Mouse (Mus musculus): Measurements from ENCODE around the gene Btbd9. TPM values are rescaled to one million over a fixed set of nuclear protein-coding genes. Genes with fewer than 3 reads are reported as not detected.

Gene Btbd9
- polyA plus RNA-seq, 1 experiment from 2014 or later = 59.7 TPM

DNA sequence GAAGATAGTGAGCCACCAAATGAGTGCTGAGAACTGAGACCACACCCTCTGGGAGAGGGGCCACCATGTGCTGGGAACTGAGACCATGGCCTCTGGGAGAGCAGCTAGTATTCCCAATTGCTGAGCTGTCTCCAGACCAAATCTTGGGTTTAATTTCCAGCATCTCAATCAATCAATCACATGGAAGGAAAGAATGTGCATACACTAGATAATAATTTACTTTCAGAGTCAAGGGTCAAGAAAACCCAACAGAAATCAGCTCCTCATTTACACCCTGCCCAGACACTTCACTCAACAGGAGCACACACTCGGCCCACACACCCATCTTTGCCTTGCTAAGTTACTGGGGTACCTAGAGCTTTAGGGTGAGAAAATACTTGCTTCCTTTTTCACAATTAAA is 220.9 kb downstream of the Btbd9 start:
- WGBS = 77% methylated on average over 1 of the region's 1 CpGs

GRCm38 (mm10) chr17:30354381-30354780 is 221.9 kb downstream of the Btbd9 start:
- Histone ChIP-seq H3K4me2 (no peak overlapping the region), H3K36me3 (ENCODE audit: control insufficient read depth, insufficient read depth, low read length) (no peaks in the 10 kb centered on the region), H3K4me3 (ENCODE audit: low read depth, low read length) (no peak overlapping the region), H3K9me3 (ENCODE audit: control insufficient read depth, low read length) (no peaks in the 10 kb centered on the region), H3K4me1 (ENCODE audit: control insufficient read depth, insufficient read depth, low read length) (0 out of 2 replicates have a peak, but pooled peaks cover under 1% of the 10 kb centered on the region), H3K27ac (ENCODE audit: low read depth, low read length) (no peak overlapping the region), H3K27me3 (ENCODE audit: control insufficient read depth, insufficient read depth, low read length) (no peaks in the 10 kb centered on the region), H3K9ac (ENCODE audit: low read length) (no peak overlapping the region)
- WGBS = 94% methylated on average over 5 of the region's 5 CpGs
- ATAC-seq (ENCODE audit: low FRiP score) (no peak), DNase-seq (ENCODE audit: low spot score, missing footprints) (no peak)

More for the DNA sequence above, 220.9 kb downstream of the Btbd9 start:
- no peaks in the 10 kb centered on the region for H3K36me3 ChIP-seq (ENCODE audit: control insufficient read depth, insufficient read depth, low read length)
- 0 out of 2 replicates have a peak, but pooled peaks cover 2% of the 10 kb centered on the region for H3K4me1 ChIP-seq (ENCODE audit: control insufficient read depth, insufficient read depth, low read length)
- no peak overlapping the region for H3K9ac ChIP-seq (ENCODE audit: low read length)
- H3K27me3 ChIP-seq (ENCODE audit: control insufficient read depth, insufficient read depth, low read length) = no peaks in the 10 kb centered on the region
- H3K9me3 ChIP-seq (ENCODE audit: control insufficient read depth, low read length) = no peaks in the 10 kb centered on the region
- no peak overlapping the region for H3K4me2 ChIP-seq
- H3K4me3 ChIP-seq (ENCODE audit: low read depth, low read length) = no peak overlapping the region
- ATAC-seq (ENCODE audit: low FRiP score) (no peak), DNase-seq (ENCODE audit: low spot score, missing footprints) (no peak)
- H3K27ac ChIP-seq (ENCODE audit: low read depth, low read length) = no peak overlapping the region

- no peak for ATAC-seq (ENCODE audit: low FRiP score)
- Histone ChIP-seq H3K4me2 (no peak overlapping the region), H3K27me3 (ENCODE audit: control insufficient read depth, insufficient read depth, low read length) (no peaks in the 10 kb centered on the region), H3K9ac (ENCODE audit: low read length) (no peak overlapping the region), H3K4me1 (ENCODE audit: control insufficient read depth, insufficient read depth, low read length) (peaks cover 14% of the 10 kb centered on the region), H3K27ac (ENCODE audit: low read depth, low read length) (peak overlapping the region; percentile 69; the same call in 1 of the 2 replicates), H3K36me3 (ENCODE audit: control insufficient read depth, insufficient read depth, low read length) (no peaks in the 10 kb centered on the region), H3K9me3 (ENCODE audit: control insufficient read depth, low read length) (no peaks in the 10 kb centered on the region), H3K4me3 (ENCODE audit: low read depth, low read length) (no peak overlapping the region)
- 70% methylated on average over 2 of the region's 2 CpGs for WGBS
- peak; percentile 79 for DNase-seq (ENCODE audit: low spot score, missing footprints)
These were observed 228.3 kb downstream of the Btbd9 start for GRCm38 (mm10) chr17:30348031-30348430.

- peaks cover 14% of the 10 kb centered on the region for H3K4me1 ChIP-seq (ENCODE audit: control insufficient read depth, insufficient read depth, low read length)
- DNase-seq (ENCODE audit: low spot score, missing footprints) (peak; percentile 86), ATAC-seq (ENCODE audit: low FRiP score) (peak; percentile 38; the same call in 1 of the 2 replicates)
- no peaks in the 10 kb centered on the region for H3K9me3 ChIP-seq (ENCODE audit: control insufficient read depth, low read length)
- no peaks in the 10 kb centered on the region for H3K27me3 ChIP-seq (ENCODE audit: control insufficient read depth, insufficient read depth, low read length)
- WGBS = 35% methylated on average over 10 of the region's 10 CpGs
- H3K27ac ChIP-seq (ENCODE audit: low read depth, low read length) = peak overlapping the region; percentile 69
- H3K9ac ChIP-seq (ENCODE audit: low read length) = peak overlapping the region; percentile 34; the same call in 1 of the 2 replicates
- H3K4me2 ChIP-seq = 0 out of 2 replicates have a peak overlapping the region, but pooled peaks have one; percentile 3
- no peak overlapping the region for H3K4me3 ChIP-seq (ENCODE audit: low read depth, low read length)
- H3K36me3 ChIP-seq (ENCODE audit: control insufficient read depth, insufficient read depth, low read length) = no peaks in the 10 kb centered on the region
These were observed 229.1 kb downstream of the Btbd9 start for GRCm38 (mm10) chr17:30347101-30347613.

DNA sequence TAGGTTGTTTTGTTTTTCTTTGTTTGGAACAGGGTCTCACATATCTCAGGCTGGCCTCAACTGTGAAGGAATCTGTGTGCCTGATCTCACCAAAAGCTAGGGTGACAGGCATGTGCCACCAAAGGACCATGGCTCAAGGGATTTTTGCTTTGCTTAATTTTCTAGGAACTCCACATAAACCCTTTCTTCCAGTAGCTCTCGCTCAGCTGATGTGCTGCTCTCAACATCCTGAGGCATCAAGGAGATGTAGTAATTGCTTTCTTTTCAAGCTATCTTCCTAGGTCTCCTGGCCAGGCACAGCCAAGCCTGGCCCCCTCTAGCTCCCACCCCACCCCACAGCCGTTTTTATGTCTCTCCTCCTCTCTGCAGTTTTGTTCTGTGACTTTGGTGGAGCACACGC is 231.3 kb downstream of the Btbd9 start:
- WGBS = 71% methylated on average over 3 of the region's 3 CpGs
- ATAC-seq (ENCODE audit: low FRiP score) = no peak

GRCm38 (mm10) chr17:30343701-30344473 is 232.4 kb downstream of the Btbd9 start:
- Histone ChIP-seq H3K36me3 (ENCODE audit: control insufficient read depth, insufficient read depth, low read length) (no peaks in the 10 kb centered on the region), H3K27me3 (ENCODE audit: control insufficient read depth, insufficient read depth, low read length) (no peaks in the 10 kb centered on the region), H3K9me3 (ENCODE audit: control insufficient read depth, low read length) (no peaks in the 10 kb centered on the region), H3K9ac (ENCODE audit: low read length) (no peak overlapping the region), H3K4me1 (ENCODE audit: control insufficient read depth, insufficient read depth, low read length) (peaks cover 14% of the 10 kb centered on the region), H3K27ac (ENCODE audit: low read depth, low read length) (no peak overlapping the region), H3K4me2 (no peak overlapping the region), H3K4me3 (ENCODE audit: low read depth, low read length) (no peak overlapping the region)
- WGBS = 87% methylated on average over 9 of the region's 9 CpGs
- DNase-seq (ENCODE audit: low spot score, missing footprints) (peak; percentile 19), ATAC-seq (ENCODE audit: low FRiP score) (no peak)

More for the DNA sequence above, 231.3 kb downstream of the Btbd9 start:
- peak; percentile 54 for DNase-seq (ENCODE audit: low spot score, missing footprints)
- H3K9ac ChIP-seq (ENCODE audit: low read length) = no peak overlapping the region
- no peak overlapping the region for H3K4me3 ChIP-seq (ENCODE audit: low read depth, low read length)
- H3K4me2 ChIP-seq = no peak overlapping the region
- no peak overlapping the region for H3K27ac ChIP-seq (ENCODE audit: low read depth, low read length)
- no peaks in the 10 kb centered on the region for H3K9me3 ChIP-seq (ENCODE audit: control insufficient read depth, low read length)
- H3K36me3 ChIP-seq (ENCODE audit: control insufficient read depth, insufficient read depth, low read length) = no peaks in the 10 kb centered on the region
- H3K27me3 ChIP-seq (ENCODE audit: control insufficient read depth, insufficient read depth, low read length) = no peaks in the 10 kb centered on the region
- H3K4me1 ChIP-seq (ENCODE audit: control insufficient read depth, insufficient read depth, low read length) = peaks cover 14% of the 10 kb centered on the region

GRCm38 (mm10) chr17:30341556-30341955 is 234.7 kb downstream of the Btbd9 start:
- peak; percentile 72 for DNase-seq (ENCODE audit: low spot score, missing footprints)
- Histone ChIP-seq H3K9ac (ENCODE audit: low read length) (no peak overlapping the region), H3K4me3 (ENCODE audit: low read depth, low read length) (no peak overlapping the region), H3K27ac (ENCODE audit: low read depth, low read length) (no peak overlapping the region), H3K4me2 (no peak overlapping the region), H3K27me3 (ENCODE audit: control insufficient read depth, insufficient read depth, low read length) (no peaks in the 10 kb centered on the region), H3K4me1 (ENCODE audit: control insufficient read depth, insufficient read depth, low read length) (no peaks in the 10 kb centered on the region; the same call in none of the 2 replicates), H3K9me3 (ENCODE audit: control insufficient read depth, low read length) (no peaks in the 10 kb centered on the region), H3K36me3 (ENCODE audit: control insufficient read depth, insufficient read depth, low read length) (no peaks in the 10 kb centered on the region)
- WGBS = 84% methylated on average over 6 of the region's 6 CpGs
- no peak for ATAC-seq (ENCODE audit: low FRiP score)

DNA sequence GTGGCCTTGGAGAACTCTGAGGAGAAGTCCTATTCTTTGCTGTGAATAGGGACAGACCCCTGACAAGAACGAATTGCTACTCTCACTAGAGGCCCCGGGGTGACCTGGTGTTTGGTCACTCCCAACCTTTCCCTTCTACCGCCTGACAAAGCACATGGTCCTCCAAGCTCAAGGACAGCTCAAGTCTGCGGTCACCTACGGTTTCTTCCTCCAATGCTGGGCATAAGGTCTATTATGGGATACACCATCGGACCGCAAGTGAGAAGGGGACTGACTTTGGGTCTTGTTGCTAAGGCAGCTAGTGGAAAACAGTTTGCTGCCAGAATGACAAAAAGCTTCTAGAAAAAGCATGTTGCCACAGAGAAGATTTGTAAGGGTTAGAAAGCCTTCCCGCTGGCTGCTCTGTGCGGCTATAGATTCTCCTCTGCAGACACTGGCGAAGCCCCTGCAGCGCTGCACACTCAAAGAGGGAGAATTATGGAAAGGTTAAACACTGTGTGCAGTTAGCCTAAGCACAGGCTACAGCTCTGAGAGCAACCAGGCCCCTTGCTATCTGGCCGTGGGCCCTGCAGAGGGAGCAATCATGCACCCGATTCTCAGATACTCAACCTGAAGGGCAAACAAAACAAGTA is 235.7 kb downstream of the Btbd9 start:
- no peak overlapping the region for H3K27ac ChIP-seq (ENCODE audit: low read depth, low read length)
- no peak overlapping the region for H3K9ac ChIP-seq (ENCODE audit: low read length)
- peak; percentile 79 for DNase-seq (ENCODE audit: low spot score, missing footprints)
- no peaks in the 10 kb centered on the region for H3K27me3 ChIP-seq (ENCODE audit: control insufficient read depth, insufficient read depth, low read length)
- no peaks in the 10 kb centered on the region for H3K36me3 ChIP-seq (ENCODE audit: control insufficient read depth, insufficient read depth, low read length)
- H3K4me3 ChIP-seq (ENCODE audit: low read depth, low read length) = no peak overlapping the region
- ATAC-seq (ENCODE audit: low FRiP score) = no peak
- H3K9me3 ChIP-seq (ENCODE audit: control insufficient read depth, low read length) = no peaks in the 10 kb centered on the region
- no peak overlapping the region for H3K4me2 ChIP-seq
- H3K4me1 ChIP-seq (ENCODE audit: control insufficient read depth, insufficient read depth, low read length) = peaks cover 3% of the 10 kb centered on the region
- 81% methylated on average over 13 of the region's 13 CpGs for WGBS

DNA sequence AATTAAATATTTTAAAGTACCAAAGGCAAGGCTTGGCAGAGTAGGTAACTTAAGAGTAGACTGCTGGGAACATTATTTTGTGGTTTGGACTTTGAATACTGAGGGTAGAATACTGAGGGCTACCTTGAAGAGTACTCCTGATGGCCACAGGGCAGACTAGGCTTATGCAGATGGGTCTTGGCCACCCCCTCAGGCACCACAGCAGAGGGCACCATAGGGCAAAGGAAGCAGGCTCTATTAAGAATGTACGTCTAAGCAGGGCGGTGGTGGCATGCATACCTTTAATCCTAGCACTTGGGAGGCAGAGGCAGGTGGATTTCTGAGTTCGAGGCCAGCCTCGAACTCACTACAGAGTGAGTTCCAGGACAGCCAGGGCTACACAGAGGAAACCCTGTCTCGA is 237.0 kb downstream of the Btbd9 start:
- WGBS = 94% methylated on average over 5 of the region's 5 CpGs
- no peak overlapping the region for H3K27ac ChIP-seq (ENCODE audit: low read depth, low read length)
- no peak overlapping the region for H3K9ac ChIP-seq (ENCODE audit: low read length)
- H3K4me1 ChIP-seq (ENCODE audit: control insufficient read depth, insufficient read depth, low read length) = peaks cover 10% of the 10 kb centered on the region
- no peak overlapping the region for H3K4me3 ChIP-seq (ENCODE audit: low read depth, low read length)
- H3K9me3 ChIP-seq (ENCODE audit: control insufficient read depth, low read length) = no peaks in the 10 kb centered on the region
- H3K36me3 ChIP-seq (ENCODE audit: control insufficient read depth, insufficient read depth, low read length) = no peaks in the 10 kb centered on the region
- ATAC-seq (ENCODE audit: low FRiP score) (no peak), DNase-seq (ENCODE audit: low spot score, missing footprints) (peak; percentile 28)
- no peaks in the 10 kb centered on the region for H3K27me3 ChIP-seq (ENCODE audit: control insufficient read depth, insufficient read depth, low read length)
- no peak overlapping the region for H3K4me2 ChIP-seq

Measured in midbrain, embryonic 11.5 days (tissue).